Mouse (Mus musculus): ENCODE data around the gene Ntsr1. TPM values are rescaled to one million over a fixed set of nuclear protein-coding genes. Genes with fewer than 3 reads are reported as not detected.

Ntsr1 gene
- polyA plus RNA-seq, 1 experiment, result 3.6 TPM

- DNase-seq (ENCODE audit: low read depth), result peak; percentile 11
- TF ChIP-seq CTCF (IDR thresholded peaks at IDR 0.05; ENCODE audit: borderline replicate concordance, extremely low read depth, insufficient read depth, insufficient read length) (no peak), POLR2A (IDR thresholded peaks at IDR 0.05; ENCODE audit: borderline replicate concordance, extremely low read depth, insufficient read depth, insufficient read length, poor library complexity, severe bottlenecking) (no peak)
Observed at GRCm38 (mm10) chr2:180563296-180563695, 63.5 kb downstream of the Ntsr1 start.

GRCm38 (mm10) chr2:180563841-180564240 is 64.1 kb downstream of the Ntsr1 start:
- peak; percentile 60 for DNase-seq (ENCODE audit: low read depth)
- TF ChIP-seq CTCF (IDR thresholded peaks at IDR 0.05; ENCODE audit: borderline replicate concordance, extremely low read depth, insufficient read depth, insufficient read length), result no peak
- no peak for TF ChIP-seq POLR2A (IDR thresholded peaks at IDR 0.05; ENCODE audit: borderline replicate concordance, extremely low read depth, insufficient read depth, insufficient read length, poor library complexity, severe bottlenecking)

- peak; percentile 76 for DNase-seq (ENCODE audit: low read depth)
- TF ChIP-seq POLR2A (IDR thresholded peaks at IDR 0.05; ENCODE audit: borderline replicate concordance, extremely low read depth, insufficient read depth, insufficient read length, poor library complexity, severe bottlenecking), result no peak
- peak; percentile 70 for TF ChIP-seq CTCF (IDR thresholded peaks at IDR 0.05; ENCODE audit: borderline replicate concordance, extremely low read depth, insufficient read depth, insufficient read length)
Observed at GRCm38 (mm10) chr2:180566240-180566913, 66.6 kb downstream of the Ntsr1 start.

GRCm38 (mm10) chr2:180569028-180569643 is 69.4 kb downstream of the Ntsr1 start:
- TF ChIP-seq POLR2A (IDR thresholded peaks at IDR 0.05; ENCODE audit: borderline replicate concordance, extremely low read depth, insufficient read depth, insufficient read length, poor library complexity, severe bottlenecking), result no peak
- TF ChIP-seq CTCF (IDR thresholded peaks at IDR 0.05; ENCODE audit: borderline replicate concordance, extremely low read depth, insufficient read depth, insufficient read length), result no peak
- peak; percentile 80 for DNase-seq (ENCODE audit: low read depth)

DNA sequence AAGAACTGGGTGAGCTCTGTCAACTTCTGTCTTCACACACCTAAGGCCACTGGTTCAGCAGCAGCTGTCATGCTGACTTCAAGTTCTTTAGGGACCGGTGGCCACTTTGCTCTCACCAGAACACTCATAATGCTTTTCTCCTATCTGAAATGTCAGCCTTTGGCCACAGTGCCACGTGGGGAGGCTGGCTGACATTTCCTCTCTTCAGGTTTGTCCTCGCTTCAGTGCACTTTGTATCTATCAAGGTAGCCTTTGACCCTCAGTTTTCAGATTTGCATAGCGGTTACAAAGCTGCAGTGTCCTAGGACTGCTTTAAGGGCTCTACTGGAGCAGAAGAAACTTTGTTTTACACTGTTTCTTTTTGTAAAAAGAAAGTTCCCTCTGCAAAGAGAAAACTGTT is 76.7 kb downstream of the Ntsr1 start:
- TF ChIP-seq CTCF (IDR thresholded peaks at IDR 0.05; ENCODE audit: borderline replicate concordance, extremely low read depth, insufficient read depth, insufficient read length), result no peak
- TF ChIP-seq POLR2A (IDR thresholded peaks at IDR 0.05; ENCODE audit: borderline replicate concordance, extremely low read depth, insufficient read depth, insufficient read length, poor library complexity, severe bottlenecking), result no peak
- DNase-seq (ENCODE audit: low read depth), result no peak

DNA sequence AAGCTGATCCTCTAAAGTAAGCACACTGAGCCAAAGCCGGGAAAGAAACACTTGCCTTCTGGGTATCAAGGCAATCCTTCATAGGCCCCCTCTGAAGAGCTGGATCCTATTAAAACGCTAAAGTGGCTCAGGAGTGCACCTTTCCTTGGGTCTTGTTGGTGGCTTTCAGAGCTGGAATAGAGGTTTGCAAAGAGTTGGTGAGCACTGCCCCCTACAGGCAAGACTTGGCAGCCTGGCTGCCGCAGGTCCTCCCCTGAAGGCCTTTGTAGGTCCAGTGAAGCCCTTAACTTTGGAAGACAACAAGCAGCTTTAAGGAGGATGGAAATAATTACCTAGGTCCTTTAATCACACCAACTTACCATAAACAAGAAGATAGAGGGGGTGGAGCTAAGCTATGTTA is 78.9 kb downstream of the Ntsr1 start:
- DNase-seq (ENCODE audit: low read depth), result peak; percentile 90
- TF ChIP-seq CTCF (IDR thresholded peaks at IDR 0.05; ENCODE audit: borderline replicate concordance, extremely low read depth, insufficient read depth, insufficient read length) (peak; percentile 97), POLR2A (IDR thresholded peaks at IDR 0.05; ENCODE audit: borderline replicate concordance, extremely low read depth, insufficient read depth, insufficient read length, poor library complexity, severe bottlenecking) (no peak)

- TF ChIP-seq CTCF (IDR thresholded peaks at IDR 0.05; ENCODE audit: borderline replicate concordance, extremely low read depth, insufficient read depth, insufficient read length) (no peak), POLR2A (IDR thresholded peaks at IDR 0.05; ENCODE audit: borderline replicate concordance, extremely low read depth, insufficient read depth, insufficient read length, poor library complexity, severe bottlenecking) (no peak)
- DNase-seq (ENCODE audit: low read depth), result no peak
Observed at GRCm38 (mm10) chr2:180581002-180581401, 81.2 kb downstream of the Ntsr1 start, which contains the start of gene Mrgbp. Mrgbp (plus strand) TSS chr2:180581304.

GRCm38 (mm10) chr2:180582481-180583153 is 82.8 kb downstream of the Ntsr1 start:
- peak; percentile 81 for TF ChIP-seq POLR2A (IDR thresholded peaks at IDR 0.05; ENCODE audit: borderline replicate concordance, extremely low read depth, insufficient read depth, insufficient read length, poor library complexity, severe bottlenecking)
- TF ChIP-seq CTCF (IDR thresholded peaks at IDR 0.05; ENCODE audit: borderline replicate concordance, extremely low read depth, insufficient read depth, insufficient read length), result peak; percentile 97
- peak; percentile 97 for DNase-seq (ENCODE audit: low read depth)

DNA sequence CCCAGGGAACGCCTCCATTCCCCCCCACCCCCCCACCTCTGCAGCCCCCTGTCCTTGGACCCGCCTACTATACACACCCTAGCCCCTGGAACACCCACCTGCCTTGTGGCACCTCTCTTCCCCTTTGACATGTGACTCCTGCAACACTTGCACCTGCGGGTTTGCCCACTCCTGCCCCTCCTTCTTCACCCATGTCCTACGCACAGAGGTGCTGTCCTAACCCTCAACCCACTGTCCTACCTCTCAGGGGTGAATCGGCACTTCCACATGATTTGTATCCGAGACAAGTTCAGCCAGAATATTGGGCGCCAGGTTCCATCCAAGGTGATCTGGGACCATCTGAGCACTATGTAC is 83.4 kb downstream of the Ntsr1 start:
- DNase-seq (ENCODE audit: low read depth), result no peak

GRCm38 (mm10) chr2:180588736-180589122 is 89.0 kb downstream of the Ntsr1 start:
- TF ChIP-seq POLR2A (IDR thresholded peaks at IDR 0.05; ENCODE audit: borderline replicate concordance, extremely low read depth, insufficient read depth, insufficient read length, poor library complexity, severe bottlenecking) (no peak), CTCF (IDR thresholded peaks at IDR 0.05; ENCODE audit: borderline replicate concordance, extremely low read depth, insufficient read depth, insufficient read length) (no peak)
- no peak for DNase-seq (ENCODE audit: low read depth)

More for the DNA sequence above, 83.4 kb downstream of the Ntsr1 start:
- TF ChIP-seq POLR2A (IDR thresholded peaks at IDR 0.05; ENCODE audit: borderline replicate concordance, extremely low read depth, insufficient read depth, insufficient read length, poor library complexity, severe bottlenecking) (no peak), CTCF (IDR thresholded peaks at IDR 0.05; ENCODE audit: borderline replicate concordance, extremely low read depth, insufficient read depth, insufficient read length) (no peak)

DNA sequence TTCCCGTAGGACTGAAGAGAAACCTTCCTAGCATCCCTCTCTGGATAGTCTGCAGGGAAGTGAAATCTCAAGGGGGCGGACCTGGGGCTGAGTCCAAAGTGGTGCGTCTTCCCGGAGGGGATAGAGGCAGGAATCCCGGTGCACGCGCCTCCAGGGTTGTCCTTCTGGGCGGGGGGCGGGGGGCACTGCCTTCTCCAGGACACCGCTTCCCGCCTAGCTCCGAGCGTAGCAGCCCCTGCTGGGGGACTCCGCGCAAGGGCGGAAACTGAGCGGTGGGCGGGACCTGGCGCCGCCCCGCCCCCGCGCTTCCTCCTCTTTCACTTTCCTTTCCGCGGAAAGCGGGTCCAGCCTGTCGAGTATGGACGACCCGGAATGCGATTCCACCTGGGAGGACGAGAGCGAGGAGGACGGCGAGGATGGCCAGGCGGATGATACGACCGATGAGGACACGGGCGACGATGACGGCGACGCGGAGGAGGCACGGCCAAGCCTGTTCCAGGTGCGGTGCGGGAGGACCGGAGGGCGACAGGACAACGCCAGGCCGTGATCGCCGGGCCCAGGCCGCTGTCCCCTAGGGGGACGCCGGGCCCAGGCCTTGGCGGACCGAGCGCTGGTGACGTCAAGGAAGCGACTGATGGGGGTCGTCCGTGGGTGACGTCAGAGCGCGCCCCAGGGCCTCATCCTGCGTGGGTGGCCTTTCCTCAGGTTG is 89.5 kb downstream of the Ntsr1 start, which contains the start of gene Ogfr:
Gene Ogfr, plus strand, starts transcription at position 123 of the 709 bp plus-strand sequence.
- TF ChIP-seq POLR2A (IDR thresholded peaks at IDR 0.05; ENCODE audit: borderline replicate concordance, extremely low read depth, insufficient read depth, insufficient read length, poor library complexity, severe bottlenecking) (peak; percentile 54), CTCF (IDR thresholded peaks at IDR 0.05; ENCODE audit: borderline replicate concordance, extremely low read depth, insufficient read depth, insufficient read length) (peak; percentile 37; the same call in 1 of the 2 replicates)
- DNase-seq (ENCODE audit: low read depth), result peak; percentile 92

Other genes with a start within 250 kb of the Ntsr1 start
- 2,108 and 3,314 TPM in 2 replicates for gene Rps21, start 242.6 kb upstream of the Ntsr1 start, polyA plus RNA-seq (2012; rRNA removed)
- gene Cables2, start 226.5 kb upstream of the Ntsr1 start, polyA plus RNA-seq (2012; rRNA removed), result 58.9 and 62.5 TPM in 2 replicates
- gene Rbbp8nl, start 210.1 kb upstream of the Ntsr1 start, polyA plus RNA-seq (2012; rRNA removed), result 0.04 and 0.08 TPM in 2 replicates
- gene Gata5, start 165.3 kb upstream of the Ntsr1 start, polyA plus RNA-seq (2012; rRNA removed), result 0.04 TPM in 1 of 2 replicates, not detected in the other
- gene Slco4a1, start 43.7 kb upstream of the Ntsr1 start, polyA plus RNA-seq (2012; rRNA removed), result 2.1 and 2.7 TPM in 2 replicates
- gene Mrgbp, start 81.3 kb downstream of the Ntsr1 start, polyA plus RNA-seq (2012; rRNA removed), result 54.3 and 69.8 TPM in 2 replicates
- 75.6 and 105 TPM in 2 replicates for gene Ogfr, start 89.3 kb downstream of the Ntsr1 start, polyA plus RNA-seq (2012; rRNA removed)
- gene Col9a3, start 97.8 kb downstream of the Ntsr1 start, polyA plus RNA-seq (2012; rRNA removed), result 31.5 and 37.5 TPM in 2 replicates
- gene Tcfl5, start 142.7 kb downstream of the Ntsr1 start, polyA plus RNA-seq (2012; rRNA removed), result 1.2 and 1.9 TPM in 2 replicates
- gene Dido1, start 210.0 kb downstream of the Ntsr1 start, polyA plus RNA-seq (2012; rRNA removed), result 24.9 and 31.0 TPM in 2 replicates
- gene Gid8, start 210.1 kb downstream of the Ntsr1 start, polyA plus RNA-seq (2012; rRNA removed), result 62.8 and 64.7 TPM in 2 replicates
- gene Slc17a9, start 225.3 kb downstream of the Ntsr1 start, polyA plus RNA-seq (2012; rRNA removed), result 0.83 and 0.85 TPM in 2 replicates

Measured in brain, embryonic 14.5 days (tissue).